Mouse (Mus musculus): ENCODE measurements around the gene Lpin1.

DNA sequence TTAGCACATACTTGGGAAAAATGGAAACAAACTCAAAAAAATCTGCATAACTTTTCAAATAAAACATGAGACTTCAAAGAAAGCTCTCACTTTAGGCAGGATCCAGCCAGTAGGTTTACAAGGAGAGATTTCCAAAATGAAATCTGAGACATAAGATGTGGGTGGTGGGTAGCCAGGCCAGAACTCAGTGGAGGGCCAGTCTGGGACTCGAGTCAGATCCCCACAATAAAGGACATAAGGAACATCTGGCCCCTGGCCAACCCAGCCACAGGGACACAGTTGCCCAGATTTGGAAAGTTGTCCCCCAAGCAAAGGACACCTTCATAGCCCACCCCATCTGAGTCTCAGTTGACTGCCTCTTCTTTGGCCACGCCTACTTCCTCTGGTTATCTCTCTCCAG lies 123.3 kb downstream of the Lpin1 start:
- TF ChIP-seq CTCF (IDR thresholded peaks at IDR 0.05) (no peak), EP300 (IDR thresholded peaks at IDR 0.05) (no peak)
